Mouse (Mus musculus): Measurements from ENCODE around the gene Gpr171. TPM values are rescaled to one million over a fixed set of nuclear protein-coding genes. Genes with fewer than 3 reads are reported as not detected.

Gpr171 gene
- total RNA-seq, 1 experiment from 2014 or later: 143 TPM

- peak; percentile 64 to 79 for ATAC-seq (replicated peaks in 1 of 2; ENCODE audit: insufficient read depth in 1 of 2, low FRiP score in 2 of 2, low TSS enrichment in 1 of 2, low read depth in 1 of 2, poor library complexity in 2 of 2, severe bottlenecking in 2 of 2)
These were observed 32.5 kb downstream of the Gpr171 start for GRCm38 (mm10) chr3:59069071-59069470.

- ATAC-seq (replicated peaks in 1 of 2; ENCODE audit: insufficient read depth in 1 of 2, low FRiP score in 2 of 2, low TSS enrichment in 1 of 2, low read depth in 1 of 2, poor library complexity in 2 of 2, severe bottlenecking in 2 of 2): peak; percentile 28 to 32; a peak in 2 of 4 replicates
These were observed 34.9 kb downstream of the Gpr171 start for GRCm38 (mm10) chr3:59066558-59067294.

DNA sequence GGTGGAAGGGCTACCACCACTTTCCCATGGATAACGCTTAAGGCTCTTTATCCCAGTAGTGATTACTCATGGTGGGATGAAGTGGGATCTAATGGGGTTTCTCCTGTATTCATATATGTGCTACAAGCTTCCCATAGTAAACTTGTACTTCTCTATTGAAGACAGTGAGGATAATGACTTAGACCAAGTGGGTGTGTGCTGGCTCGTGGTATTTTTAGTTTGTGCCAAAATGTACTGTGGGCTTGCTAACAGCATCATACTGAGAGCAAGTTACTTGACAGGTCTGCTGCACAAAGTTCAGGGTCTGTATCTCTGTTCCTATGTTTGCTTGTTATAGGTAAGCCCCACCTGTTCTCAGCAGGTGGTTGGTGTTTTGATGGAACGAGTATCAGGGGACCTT, 35.7 kb downstream of the Gpr171 start:
- no peak for ATAC-seq (replicated peaks in 1 of 2; ENCODE audit: insufficient read depth in 1 of 2, low FRiP score in 2 of 2, low TSS enrichment in 1 of 2, low read depth in 1 of 2, poor library complexity in 2 of 2, severe bottlenecking in 2 of 2)

- no peak for ATAC-seq (replicated peaks in 1 of 2; ENCODE audit: insufficient read depth in 1 of 2, low FRiP score in 2 of 2, low TSS enrichment in 1 of 2, low read depth in 1 of 2, poor library complexity in 2 of 2, severe bottlenecking in 2 of 2)
These were observed 38.2 kb downstream of the Gpr171 start for GRCm38 (mm10) chr3:59063431-59063830.

GRCm38 (mm10) chr3:59062141-59062540, 39.5 kb downstream of the Gpr171 start:
- ATAC-seq (replicated peaks in 1 of 2; ENCODE audit: insufficient read depth in 1 of 2, low FRiP score in 2 of 2, low TSS enrichment in 1 of 2, low read depth in 1 of 2, poor library complexity in 2 of 2, severe bottlenecking in 2 of 2): no peak

DNA sequence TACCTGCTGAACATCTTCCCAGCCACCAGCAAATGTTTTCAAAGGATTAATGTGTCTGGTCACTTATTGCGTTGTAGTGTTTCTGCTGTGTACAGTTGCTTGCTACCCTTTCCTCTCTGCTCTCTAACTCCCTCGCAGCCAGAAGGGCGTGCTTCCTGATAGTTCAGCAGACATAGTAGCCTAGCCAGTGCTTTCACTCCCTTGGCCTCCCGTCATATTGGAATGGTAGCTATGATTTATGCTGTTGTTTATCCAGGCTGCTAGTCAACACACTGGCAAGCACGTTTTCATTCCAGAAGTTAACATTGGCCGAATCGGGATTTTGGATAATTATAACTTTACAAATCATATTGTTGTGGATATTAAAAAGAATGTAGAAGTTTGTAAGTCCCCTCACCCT, 41.5 kb downstream of the Gpr171 start:
- ATAC-seq (replicated peaks in 1 of 2; ENCODE audit: insufficient read depth in 1 of 2, low FRiP score in 2 of 2, low TSS enrichment in 1 of 2, low read depth in 1 of 2, poor library complexity in 2 of 2, severe bottlenecking in 2 of 2): no peak

DNA sequence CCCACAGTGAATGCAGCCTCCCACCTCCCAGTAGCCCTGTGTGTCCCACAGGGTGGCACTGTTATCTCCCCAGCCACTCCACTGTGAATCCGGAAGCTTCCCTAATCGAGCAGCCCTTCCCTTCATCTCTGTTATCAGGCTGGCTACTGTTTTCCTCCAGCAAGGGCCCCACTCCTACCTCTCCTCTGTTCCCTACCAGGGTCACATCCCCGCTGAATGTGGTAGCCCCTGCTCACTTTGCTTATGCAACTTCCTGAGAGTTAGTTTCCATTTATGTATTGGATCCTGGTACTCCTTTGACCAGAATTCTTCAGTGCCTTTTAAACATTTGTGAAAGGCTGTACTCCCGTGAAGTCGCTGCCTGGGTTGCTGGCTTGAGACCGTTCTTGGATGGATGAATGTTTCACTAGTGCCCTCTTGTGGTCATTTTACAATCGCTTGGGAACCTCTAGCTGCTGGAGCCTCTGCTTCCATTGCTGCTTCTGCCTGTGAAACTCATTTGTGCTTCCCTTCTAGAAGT, 42.5 kb downstream of the Gpr171 start:
- ATAC-seq (replicated peaks in 1 of 2; ENCODE audit: insufficient read depth in 1 of 2, low FRiP score in 2 of 2, low TSS enrichment in 1 of 2, low read depth in 1 of 2, poor library complexity in 2 of 2, severe bottlenecking in 2 of 2): peak; percentile 67 to 71

DNA sequence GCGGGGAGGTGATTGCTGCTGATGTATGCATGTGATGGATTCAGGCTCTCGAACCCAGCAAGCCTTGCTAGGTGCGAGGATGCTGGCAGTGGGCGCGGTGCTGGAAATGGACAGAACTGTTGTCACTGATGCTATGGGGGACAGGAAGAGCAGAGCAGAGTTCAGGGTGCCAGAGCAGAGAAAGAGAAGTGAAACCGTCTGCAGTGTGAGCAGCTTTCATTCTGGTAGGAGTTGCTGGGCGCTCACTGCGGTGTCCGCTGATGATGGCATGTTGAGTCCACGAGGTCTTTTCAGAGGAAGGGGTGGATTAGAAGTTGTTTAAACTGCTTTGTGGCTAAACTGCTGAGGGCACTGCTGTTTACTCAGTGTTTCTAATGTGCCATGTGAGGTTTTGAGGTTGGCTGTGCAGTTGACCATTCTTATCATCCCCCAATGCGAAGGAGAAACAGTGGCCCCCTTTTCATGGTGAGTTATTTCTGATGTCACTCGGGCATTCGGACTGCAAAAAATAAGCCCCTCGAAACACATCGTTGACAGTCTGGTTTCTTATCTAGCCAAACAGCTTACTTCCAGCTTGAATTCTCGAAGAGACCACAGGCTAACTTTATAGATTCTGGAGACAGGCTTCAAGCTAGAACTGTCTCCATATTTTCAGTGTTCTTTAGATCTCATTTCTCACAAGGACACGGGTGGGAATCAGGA, 46.6 kb downstream of the Gpr171 start:
- peak; percentile 74 to 75 for ATAC-seq (replicated peaks in 1 of 2; ENCODE audit: insufficient read depth in 1 of 2, low FRiP score in 2 of 2, low TSS enrichment in 1 of 2, low read depth in 1 of 2, poor library complexity in 2 of 2, severe bottlenecking in 2 of 2)

Other genes with a start within 250 kb of the Gpr171 start
- not detected in 2 replicates for gene Clrn1, start 216.5 kb downstream of the Gpr171 start, total RNA-seq (2017)
- gene Med12l, start 96.0 kb downstream of the Gpr171 start, total RNA-seq (2017): 10.6 and 16.7 TPM in 2 replicates
- 53.2 and 54.7 TPM in 2 replicates for gene P2ry14, start 51.8 kb upstream of the Gpr171 start, total RNA-seq (2017)
- not detected in 2 replicates for gene Gpr87, start 93.3 kb upstream of the Gpr171 start, total RNA-seq (2017)
- 2.0 and 4.9 TPM in 2 replicates for gene P2ry13, start 109.1 kb upstream of the Gpr171 start, total RNA-seq (2017)
- gene P2ry12, start 161.1 kb upstream of the Gpr171 start, total RNA-seq (2017): 0.30 and 2.3 TPM in 2 replicates
- gene Igsf10, start 242.6 kb upstream of the Gpr171 start, total RNA-seq (2017): 0.60 and 2.8 TPM in 2 replicates

Data from hematopoietic stem cell, adult 5-6 weeks (primary cell).